Mouse (Mus musculus) layer of hippocampus, adult 8-10 months (tissue): ENCODE measurements around the gene Sec31a. TPM values are rescaled to one million over a fixed set of nuclear protein-coding genes. Genes with fewer than 3 reads are reported as not detected.

ENCODE experiments used
- DNase-seq, 2 experiments: peaks; one replicate each; pipeline ENCODE4 v3.0.0; 2022; ENCODE audit warnings: low spot score in 2 of 2
- total RNA-seq, 4 experiments: library from RNA; stranded (reverse); gene quantifications; 2 replicates each; pipeline ENCODE4 v1.2.4; 2022

Gene Sec31a
- total RNA-seq, 4 experiments from 2014 or later, result 104 to 115 (median 109) TPM

DNA sequence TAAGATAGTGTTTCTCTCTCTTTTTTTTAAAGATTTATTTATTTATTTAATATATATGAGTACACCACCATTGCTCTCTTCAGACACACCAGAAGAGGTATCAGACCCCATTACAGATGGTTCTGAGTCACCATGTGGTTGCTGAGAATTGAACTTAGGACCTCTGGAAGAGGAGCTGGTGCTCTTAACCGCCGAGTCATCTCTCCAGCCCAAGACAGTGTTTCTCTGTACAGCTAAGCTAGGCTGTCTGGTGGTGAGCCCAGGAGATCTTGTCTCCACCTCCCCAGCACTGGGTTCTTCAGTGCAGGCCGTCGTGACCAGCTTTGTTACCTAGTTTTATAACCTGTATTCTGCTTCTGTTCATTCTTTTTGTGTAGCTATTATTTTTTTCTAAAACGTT is 5.8 kb downstream of the Sec31a start:
- no peak for DNase-seq

DNA sequence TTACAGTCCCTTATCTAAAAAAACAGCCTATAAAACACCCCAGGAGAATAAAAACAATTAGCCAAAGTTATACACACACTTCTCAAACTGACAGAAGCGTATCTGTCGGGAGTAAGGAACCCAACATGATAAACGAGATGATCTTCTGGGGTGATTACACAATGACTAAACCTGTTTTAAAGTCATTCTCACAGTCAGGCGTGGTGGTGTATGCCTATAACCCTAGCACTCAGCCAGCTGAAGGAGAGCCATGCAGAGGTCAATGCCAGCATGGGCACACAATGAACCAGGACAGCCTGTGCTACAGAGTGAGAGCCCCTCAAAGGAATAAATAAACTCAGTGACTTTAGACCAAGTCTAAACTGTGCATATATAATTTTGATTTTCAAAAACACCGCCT is 7.5 kb downstream of the Sec31a start:
- no peak for DNase-seq

DNA sequence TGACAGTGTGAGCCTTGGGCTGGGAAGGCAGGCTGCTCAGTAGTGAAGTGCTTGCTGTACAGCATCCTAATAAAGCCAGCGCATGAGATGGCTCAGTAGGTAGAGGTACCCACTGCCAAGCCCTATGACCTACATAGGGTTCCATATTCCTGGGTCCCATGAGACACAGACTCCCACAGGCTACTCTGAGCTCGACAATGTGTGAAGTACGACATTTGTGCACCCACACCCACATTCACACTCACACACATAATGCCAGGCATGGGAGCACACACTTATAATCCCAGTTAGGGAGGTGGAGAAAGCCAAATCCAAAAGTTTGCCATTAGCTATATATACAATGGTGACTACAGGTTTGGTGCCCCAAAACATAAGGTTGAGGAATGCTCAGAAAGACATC is 19.3 kb downstream of the Sec31a start:
- no peak for DNase-seq

DNA sequence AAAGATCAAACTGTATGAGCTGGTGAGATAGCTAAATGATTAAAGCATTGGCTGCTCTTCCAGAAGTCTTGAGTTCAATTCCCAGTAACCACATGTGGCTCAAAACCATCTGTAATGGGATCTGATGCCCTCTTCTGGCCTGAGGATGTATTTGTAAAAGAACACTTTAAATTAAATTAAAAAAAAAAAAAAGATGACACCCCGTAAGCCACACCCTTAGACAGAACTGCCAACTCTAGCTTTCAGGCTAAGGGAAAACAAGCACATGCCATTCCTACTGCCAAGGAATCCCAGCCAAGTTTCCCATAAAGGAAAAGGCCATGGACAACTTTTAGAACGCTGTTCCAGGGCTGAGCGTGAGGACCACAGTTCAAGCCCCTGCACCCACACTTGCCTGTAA is 22.4 kb downstream of the Sec31a start:
- DNase-seq, result no peak

DNA sequence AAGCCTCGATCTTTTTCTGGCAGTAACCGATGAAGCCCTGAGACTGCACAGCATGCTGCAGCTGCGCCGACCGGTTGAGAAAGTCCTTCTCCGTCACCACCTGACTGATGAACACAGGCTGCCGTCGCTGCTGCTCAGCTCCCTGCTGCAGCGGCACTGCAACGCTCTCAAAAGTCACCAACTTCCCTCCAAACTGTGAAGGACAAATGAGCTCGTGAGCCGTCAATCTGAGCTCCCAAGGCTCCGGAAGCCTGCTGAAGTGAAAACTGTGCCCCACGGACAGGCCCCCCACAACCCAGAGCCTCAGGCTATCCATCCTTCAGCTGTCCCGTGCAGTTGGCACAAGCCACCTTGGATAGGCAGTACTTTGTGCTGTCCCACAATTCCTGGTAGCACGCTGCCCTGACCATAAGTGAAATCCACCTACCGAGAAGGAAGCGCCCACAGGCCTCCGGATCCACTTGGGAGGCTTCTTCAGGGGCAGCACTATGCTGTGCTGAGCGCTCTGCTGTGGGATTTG is 23.5 kb downstream of the Sec31a start:
- DNase-seq, result no peak

DNA sequence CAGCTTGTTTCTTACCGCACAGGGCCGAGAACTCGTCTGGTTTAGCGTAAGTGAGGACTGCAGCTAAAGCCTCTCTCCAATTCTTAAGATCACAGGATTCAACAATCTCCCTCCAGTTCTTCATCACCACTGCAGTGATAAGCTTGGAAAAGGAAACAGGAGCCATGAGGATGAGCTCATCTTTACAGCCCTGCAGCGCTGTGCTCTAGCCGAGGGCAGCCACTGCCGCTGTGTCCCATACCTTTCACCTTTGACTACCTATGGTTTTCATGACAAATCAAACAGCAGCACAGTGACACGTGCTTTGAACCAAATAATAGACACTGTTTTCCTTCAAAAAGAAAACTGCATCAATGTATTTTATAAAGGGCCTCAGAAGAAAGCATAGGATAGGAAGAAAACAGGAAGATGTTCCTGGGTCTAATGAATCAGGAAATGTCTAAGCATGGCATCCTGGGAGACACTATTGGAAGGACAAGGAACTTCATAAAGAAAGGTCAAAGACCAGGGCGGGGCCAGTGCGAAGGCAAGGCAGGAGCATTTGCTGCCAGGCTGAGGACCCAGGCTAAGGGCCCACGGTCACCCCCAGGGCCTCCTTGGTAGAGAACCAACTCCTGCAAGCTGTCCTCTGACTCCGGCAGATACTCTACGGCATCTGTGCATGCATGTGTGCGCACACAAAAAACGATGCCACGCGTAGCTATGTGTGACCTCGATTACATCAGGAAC is 32.1 kb downstream of the Sec31a start:
- no peak for DNase-seq

DNA sequence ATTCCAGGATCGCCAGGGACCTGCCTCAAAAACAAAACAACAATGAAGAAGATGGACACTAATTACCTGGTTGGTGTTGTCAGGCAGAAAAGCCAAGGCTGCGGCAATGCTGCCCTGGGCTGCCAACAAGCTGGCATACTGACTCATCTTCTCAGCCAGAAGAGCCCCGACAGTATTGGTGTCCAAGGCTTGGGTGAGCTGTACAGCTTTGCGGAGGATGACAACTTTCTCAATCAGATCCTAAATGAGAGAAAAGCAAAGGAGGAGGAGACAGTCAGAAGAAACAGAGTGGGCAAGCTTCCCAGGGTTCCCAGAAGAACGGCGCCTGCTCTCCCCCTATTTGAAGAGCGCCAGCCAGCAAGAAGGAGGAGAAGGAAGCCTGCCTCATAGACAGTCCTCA is 34.9 kb downstream of the Sec31a start:
- peak in 1 of 2 experiments; percentile 27 for DNase-seq

DNA sequence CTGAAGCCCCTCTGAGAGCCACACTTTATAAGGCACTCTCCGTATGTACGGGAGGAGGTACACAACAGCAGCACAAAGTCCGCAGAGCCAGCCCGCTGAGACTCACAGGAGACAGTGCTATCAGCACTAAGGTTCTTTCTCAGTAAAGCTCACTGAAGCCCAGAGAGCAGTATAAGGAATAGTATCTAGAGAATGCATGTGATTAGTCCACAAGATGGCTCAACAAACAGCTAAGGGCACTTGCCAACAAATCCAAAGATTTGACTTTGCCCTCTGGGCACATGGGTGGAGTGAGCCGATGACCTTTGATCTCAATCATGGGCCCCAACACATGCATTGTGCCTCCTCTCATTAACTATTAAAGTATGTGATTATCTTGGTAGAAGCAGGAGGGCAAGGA is 35.8 kb downstream of the Sec31a start:
- no peak for DNase-seq

DNA sequence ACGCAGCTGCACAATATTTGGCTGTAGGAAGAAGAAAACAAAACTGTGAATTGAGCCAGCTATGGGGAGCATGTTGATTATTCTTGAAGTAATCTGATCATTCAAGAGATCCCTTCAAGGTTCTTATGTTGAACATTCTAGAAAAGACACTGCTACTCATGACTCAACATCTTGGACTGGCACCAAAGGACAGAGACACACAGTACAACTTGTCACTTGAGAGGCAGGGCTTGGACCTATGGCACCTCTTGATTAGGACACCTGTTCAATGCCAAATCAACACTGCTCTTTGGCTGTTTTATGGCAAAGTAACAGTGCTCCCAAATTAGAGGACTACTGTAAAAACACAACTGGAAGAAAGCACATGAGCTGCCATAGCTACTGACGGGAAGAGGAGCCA is 37.1 kb downstream of the Sec31a start:
- no peak for DNase-seq

DNA sequence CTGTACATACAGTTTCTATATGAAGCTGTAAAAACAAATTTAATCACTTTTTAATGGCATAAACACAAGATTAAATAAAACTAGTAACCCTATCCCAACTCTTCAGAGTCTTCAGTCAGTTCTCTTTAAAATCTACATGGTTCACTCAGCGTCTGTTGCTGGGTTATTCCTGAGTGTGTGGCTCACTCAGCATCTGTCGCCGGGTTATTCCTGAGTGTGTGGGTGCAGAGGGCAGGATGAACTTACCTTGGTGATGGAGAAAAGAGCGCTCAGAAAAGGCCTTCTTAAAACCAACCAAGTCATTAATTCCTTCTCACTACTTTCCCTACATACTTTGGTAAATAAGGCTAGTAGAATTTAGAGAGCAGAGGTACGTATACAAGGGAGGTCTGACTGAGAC is 37.8 kb downstream of the Sec31a start:
- DNase-seq, result no peak

DNA sequence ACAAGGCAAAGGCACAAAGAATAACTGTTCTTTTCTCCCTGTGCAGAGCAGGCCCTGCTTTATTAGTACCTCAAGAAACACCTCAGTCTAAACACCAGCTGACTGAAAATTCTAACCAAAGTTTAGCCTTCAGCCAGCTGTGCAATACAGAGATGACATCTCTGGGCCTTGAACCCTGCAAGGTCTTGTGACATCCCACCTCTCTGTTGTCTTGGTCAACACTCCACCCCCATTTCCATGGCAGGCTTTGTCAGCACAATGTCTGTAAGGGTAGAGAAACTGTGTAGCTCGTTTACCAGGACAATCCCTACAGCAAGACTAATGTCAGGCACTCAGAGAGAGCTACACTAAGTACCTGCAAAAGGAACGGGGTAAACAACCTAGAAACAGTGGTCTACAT is 38.7 kb downstream of the Sec31a start:
- no peak for DNase-seq

DNA sequence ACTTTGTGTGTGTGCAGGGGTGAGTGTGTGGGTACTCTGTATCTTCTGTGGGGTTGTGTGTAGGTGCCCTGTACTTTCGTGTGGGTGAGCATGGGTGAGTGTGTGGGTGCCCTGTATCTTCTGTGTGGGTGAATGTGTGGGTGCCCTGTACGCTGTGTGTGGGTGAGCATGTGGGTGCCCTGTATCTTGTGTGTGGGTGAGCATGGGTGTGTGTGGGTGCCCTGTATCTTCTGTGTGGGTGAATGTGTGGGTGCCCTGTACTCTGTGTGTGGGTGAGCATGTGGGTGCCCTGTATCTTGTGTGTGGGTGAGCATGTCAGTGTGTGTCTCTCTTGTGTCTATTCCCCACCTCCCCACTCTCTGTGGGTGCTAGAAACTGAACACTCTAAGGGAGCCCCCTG is 41.3 kb downstream of the Sec31a start:
- DNase-seq, result no peak

DNA sequence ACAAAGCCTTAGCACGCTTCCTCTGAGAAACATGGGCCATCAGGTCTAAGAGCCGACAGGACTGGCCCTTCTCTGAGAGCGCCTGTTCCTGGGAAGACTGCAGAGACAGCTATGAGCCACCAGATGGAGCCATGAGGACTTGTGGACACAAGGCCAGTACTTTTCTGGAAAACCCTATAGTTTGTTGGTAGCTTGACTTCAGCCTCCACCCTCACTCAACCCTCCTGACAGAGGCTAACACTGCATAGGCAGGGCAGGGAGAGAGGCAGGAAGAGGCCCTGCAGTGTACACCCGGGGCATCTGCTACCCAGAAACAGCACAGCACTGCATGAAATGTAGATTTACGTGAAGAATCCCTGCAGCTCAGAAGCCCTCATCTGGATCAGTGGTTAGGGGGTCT is 42.1 kb downstream of the Sec31a start:
- DNase-seq, result peak; percentile 35 to 38

DNA sequence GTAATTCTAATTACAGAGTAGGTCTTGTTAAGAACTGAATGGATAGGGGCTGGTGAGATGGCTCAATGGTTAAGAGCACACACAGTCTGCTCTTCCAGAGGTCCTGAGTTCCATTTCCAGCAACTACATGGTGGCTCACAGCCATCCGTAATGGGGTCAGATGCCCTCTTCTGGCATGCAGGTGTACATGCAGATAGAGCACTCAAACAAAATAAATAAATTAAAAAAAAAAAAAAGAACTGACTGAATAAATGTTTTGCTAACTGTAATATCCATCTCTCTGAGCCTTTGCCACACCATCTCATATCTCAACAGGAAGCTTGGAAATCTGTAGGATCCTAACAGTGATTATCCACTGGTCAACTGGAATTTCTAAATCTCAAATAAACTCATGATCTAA is 45.1 kb downstream of the Sec31a start:
- DNase-seq, result no peak

DNA sequence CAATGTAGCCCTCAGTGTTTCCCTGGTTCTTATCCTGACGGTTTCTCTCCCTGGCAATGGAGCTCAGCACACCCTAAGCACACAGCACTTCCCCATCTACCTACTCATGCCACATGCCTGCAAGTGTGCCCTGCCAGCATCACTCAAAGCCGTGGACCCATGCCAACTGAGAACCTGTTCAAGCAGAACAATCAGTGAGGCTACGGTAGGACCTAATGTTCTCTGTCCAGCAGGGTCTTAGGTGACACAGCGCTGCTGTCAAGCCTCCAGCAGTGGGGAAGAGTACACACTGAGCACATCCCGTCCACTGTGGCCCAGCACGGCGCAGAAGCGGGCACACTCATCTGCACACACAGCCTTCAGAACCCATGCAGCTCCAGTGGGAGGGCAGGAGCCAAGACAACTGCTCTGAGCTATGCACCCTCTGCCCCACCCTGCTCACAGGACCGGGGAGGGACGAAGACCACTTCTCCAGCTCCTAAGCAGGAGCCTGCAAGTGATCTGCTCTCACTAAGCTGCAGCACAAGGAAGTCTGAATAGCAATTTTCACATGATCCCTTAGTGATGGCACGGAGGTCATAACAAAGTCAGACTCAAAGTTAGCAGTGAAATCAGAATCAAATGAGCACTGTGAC is 46.1 kb downstream of the Sec31a start:
- DNase-seq, result peak; percentile 37 to 43

DNA sequence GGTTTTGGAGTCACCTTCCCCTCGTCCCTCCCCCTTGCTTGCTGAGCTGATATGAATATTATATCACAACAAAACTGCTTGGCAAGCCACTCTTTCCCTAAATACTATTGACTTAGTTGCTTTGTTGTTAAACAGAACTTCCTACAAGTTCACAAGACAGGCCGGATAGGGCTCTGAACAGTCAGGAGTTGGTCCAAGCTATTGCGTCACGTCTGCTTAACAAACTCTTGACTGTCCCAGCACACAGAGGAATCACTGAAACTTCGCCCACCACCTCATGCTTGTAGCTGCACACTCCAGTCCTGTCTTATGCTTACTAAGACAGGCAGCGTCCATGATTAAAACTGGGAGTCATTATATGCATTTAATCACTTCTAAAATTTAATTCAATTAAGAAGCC is 46.9 kb downstream of the Sec31a start:
- DNase-seq, result no peak

DNA sequence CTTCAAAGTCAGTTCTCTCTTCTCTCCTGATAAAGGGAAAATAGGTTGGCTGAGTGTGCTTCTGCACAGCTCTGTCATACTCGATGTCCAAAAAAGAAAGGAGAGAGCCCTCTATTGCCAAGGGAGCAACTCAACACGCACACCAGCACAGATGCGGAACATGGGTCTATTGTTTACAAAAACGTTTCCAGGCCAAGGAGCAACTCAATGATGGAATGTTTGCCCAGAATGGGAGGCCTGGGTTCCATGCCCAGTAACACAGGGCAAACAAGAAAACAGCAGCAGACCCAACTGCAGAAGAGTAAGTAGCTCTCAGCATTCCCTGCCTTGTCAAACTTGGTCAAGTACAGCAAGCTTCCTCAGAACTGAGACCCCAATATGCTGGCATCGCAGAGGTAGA is 47.5 kb downstream of the Sec31a start:
- DNase-seq, result no peak

DNA sequence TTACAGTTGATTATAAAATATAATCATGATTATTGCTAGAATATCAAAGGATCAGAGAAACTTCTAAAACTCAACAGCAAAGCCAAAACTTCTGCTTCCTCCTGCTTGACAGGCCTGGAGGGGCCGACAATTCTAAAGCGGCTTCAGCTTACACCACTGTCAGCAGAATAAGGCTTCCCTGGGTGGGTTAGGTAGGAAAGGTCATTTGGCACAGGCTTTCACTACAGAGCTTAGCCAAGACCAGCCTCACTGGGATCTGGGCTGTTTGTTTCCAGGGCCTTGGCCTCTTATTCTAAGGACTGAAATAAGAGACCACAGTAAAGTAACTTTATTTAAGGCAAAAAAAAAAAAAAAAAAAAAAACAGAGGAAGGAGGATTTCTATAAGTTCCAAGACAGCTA is 49.0 kb downstream of the Sec31a start:
- DNase-seq, result no peak

DNA sequence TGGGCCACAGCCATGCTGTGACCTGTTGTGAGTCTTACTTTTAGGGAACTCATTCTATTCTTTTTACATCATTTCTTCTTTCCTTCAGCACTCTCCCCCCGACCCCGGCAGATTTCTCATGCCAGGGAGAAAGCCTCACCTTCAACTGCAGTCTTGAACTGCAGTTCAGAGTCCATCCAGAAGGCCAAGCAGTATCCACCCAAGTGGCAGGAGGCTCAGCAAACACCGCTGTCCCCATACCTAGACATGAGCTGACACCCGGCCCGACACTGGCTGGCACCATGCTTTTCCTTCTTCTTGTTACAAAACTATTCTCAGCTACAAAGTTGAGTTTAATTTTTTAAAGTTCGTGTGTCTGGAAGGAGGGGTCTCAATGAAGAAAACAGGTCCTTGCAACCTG is 55.7 kb downstream of the Sec31a start:
- DNase-seq, result no peak

DNA sequence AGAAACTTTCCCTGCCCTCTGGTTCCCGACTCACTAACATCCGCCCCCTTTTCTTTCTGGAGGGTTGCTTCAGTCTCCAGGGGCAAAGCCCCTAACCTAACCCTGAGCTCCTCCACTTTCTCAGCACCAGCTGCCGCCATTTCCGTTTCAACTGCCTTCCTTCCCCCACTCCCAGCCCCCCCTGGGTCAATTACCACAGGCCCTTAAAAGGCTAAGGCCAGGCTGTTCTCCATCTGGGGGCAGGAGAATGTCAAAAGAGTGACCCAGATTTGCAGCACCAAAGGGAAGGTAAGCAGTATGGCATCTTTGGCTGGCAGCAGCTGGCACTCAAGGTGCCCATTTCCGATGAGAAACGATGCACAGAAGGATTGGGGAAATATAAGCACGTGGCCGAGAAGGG is 57.7 kb downstream of the Sec31a start:
- DNase-seq, result no peak

DNA sequence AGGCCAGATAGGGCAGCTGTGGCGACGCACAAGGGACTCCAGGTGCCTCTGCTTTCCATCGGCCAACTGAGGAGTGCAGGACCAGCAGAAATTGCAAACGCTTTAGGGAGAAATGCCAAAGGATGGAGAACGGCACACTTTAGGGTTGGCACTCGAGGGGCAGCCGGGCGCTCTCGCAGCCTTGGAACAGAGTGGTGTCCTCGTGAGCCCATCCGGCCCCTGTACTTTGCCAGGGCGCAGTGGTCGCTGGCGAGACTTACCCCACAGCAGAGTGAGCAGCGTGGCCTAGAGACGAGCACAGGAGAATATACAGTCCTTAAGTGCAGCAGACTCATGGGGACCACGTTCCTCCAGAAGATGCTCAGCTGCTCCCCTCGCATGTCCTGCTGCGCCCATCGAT is 61.4 kb downstream of the Sec31a start:
- DNase-seq, result no peak

DNA sequence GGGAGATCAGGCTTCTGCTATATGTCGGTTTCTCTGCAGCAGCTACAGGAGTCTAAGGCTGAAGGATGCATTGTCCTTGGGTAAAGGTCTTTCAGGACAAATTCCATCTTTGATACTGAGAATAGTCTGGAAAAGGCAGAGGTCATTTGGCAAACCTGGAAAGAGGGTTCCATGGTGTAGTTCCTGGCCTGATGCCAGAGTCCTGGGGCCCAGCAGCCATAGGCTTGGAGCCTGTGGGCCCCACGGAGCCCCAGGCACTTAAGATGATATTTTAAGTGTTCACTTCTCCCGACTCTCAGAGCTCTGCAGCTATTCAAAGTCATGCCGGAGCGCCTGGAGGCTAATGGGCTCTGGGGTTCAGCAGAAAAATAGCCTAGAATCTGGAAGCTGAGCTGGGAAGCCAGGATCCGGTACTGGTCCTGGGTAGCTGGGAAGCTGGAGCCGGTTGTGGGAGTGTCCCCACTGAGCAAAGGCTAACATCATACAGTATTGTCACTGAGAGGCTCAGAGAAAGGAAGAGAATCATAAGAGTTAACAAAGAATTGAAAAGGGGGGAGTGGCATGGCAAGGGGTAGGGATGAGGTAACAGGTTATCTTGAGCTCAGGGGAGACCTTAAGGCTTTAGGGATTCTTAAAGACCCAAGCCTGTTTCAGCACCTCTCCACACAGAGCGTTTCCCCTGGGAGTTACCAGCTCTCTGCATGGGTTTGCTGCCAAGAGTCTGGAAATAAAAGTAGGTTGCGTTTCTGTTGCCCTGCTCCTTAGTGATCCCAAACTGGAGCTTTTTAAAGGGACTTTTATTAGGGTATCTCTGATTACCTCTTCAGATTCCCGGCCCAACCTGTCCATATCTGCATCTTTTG is 62.8 kb downstream of the Sec31a start:
- DNase-seq, result no peak
